Mouse (Mus musculus): ENCODE measurements around the gene Fam102b.

The Fam102b gene

GRCm38 (mm10) chr3:109010489-109011260, 16.7 kb downstream of the Fam102b start:
- no peak for DNase-seq (ENCODE audit: low read depth)

DNA sequence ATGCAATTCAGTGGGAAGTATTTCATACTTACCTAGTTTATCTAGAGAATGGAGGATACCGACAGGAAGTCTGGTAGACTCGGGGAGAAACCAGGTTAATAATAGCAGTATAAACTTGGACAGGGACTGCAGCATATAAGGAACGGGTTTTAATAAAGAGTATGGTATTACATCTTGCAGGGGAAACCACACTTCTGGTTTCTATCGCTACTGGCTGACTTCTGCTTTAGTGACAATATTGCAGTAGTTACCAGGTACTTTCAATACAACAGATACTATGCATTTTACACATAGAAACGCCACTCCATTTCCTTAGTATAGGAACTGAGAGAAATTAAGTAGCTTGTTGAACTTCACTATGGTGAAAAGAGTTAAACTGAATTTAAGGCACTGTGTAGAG, 19.2 kb downstream of the Fam102b start:
- DNase-seq (ENCODE audit: low read depth): no peak

- no peak for DNase-seq (ENCODE audit: low read depth)
These were observed 21.6 kb downstream of the Fam102b start for GRCm38 (mm10) chr3:109005777-109006176.

DNA sequence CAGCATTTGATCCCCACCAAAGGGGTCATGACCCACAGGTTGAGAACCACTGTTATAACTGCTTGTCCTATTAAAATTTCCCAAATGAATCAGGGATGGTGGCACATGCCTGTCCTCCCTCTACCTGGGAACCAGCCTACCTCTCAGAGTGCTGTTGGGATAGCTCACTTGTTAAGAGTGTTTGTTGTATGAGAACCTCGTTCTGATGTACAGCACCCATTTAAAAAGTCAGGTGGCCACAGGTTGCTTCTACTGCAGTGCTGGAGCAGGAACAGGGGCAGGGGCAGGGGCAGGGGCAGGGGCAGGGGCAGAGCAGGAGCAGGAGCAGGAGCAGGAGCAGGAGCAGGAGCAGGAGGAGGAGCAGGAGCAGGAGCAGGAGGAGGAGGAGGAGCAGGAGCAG, 28.2 kb downstream of the Fam102b start:
- DNase-seq (ENCODE audit: low read depth): no peak

- peak; percentile 35 for DNase-seq (ENCODE audit: low read depth)
These were observed 29.6 kb downstream of the Fam102b start for GRCm38 (mm10) chr3:108997762-108998161.

DNA sequence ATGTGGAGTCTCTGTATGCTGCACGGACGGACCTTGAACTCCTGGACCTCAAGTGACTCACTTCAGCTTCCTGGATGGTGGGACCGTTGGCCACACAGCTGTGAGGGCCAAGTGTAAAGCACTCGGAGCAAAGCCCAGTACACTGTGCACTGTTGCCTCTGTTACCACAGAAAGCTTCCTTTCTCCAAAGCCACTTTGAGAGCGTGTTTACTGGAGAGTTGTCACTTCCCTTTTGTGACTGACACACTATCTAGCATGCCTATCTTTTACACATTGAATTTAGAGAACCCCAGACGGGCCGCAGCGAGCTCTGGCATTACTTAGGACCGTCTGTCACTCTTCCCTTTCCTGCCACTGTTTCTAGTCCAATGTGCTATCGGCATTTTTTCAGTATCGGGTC, 30.1 kb downstream of the Fam102b start:
- DNase-seq (ENCODE audit: low read depth): no peak

GRCm38 (mm10) chr3:108995379-108995778, 32.0 kb downstream of the Fam102b start:
- no peak for DNase-seq (ENCODE audit: low read depth)

DNA sequence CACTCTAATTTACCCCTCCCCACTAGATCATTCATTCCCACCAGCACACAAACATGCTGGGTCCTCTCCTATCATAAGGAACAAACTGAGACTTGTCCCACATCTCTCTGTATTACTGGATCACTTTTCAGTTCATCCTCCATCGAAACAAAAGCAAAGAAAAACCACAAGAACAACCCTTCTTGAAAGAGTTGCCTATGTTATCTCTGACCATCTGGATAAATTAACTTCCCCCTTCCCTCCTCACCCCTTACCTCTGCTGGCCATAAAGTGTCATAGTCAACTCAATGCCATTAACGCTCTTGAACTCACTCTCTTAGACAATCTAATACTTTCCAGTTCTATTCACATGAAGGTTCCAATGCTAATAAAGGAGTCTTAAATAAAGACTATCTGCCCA, 32.9 kb downstream of the Fam102b start:
- DNase-seq (ENCODE audit: low read depth): no peak

- no peak for DNase-seq (ENCODE audit: low read depth)
These were observed 37.3 kb downstream of the Fam102b start for GRCm38 (mm10) chr3:108989971-108990548.

DNA sequence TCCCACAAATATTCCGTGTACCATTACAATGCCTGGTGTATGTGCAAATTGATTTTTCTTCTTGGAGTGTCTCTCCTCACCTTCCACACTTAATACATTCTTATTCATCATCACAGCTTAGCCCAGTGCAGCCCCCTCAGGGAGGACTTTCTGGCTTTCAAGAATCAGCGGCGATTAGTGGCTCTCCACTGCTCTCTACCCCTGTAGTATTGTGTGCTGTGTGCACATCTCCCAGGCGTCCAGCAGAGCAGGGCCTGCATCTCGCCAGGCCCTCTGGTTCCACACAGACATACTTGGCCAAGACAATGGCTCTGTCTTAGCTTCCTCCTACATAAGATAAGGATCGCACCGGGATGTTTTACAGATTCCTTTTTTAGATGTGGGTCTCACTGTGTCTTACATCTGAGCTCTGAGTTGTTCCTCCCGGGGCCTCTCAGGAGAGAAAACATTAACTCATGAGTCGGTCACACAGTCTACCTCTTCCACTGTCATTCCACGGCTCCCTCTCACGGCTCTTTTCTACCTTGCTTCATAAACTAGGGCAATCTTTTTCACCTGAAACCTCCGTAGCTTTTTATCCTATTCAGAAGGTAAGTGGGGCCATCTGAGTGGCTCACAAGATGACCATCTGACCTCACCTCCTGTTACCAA, 40.3 kb downstream of the Fam102b start:
- no peak for DNase-seq (ENCODE audit: low read depth)

GRCm38 (mm10) chr3:108986534-108986933, 40.9 kb downstream of the Fam102b start:
- DNase-seq (ENCODE audit: low read depth): no peak

GRCm38 (mm10) chr3:108983989-108984388, 43.4 kb downstream of the Fam102b start:
- peak; percentile 35 for DNase-seq (ENCODE audit: low read depth)

GRCm38 (mm10) chr3:108981946-108982345, 45.5 kb downstream of the Fam102b start:
- no peak for DNase-seq (ENCODE audit: low read depth)

DNA sequence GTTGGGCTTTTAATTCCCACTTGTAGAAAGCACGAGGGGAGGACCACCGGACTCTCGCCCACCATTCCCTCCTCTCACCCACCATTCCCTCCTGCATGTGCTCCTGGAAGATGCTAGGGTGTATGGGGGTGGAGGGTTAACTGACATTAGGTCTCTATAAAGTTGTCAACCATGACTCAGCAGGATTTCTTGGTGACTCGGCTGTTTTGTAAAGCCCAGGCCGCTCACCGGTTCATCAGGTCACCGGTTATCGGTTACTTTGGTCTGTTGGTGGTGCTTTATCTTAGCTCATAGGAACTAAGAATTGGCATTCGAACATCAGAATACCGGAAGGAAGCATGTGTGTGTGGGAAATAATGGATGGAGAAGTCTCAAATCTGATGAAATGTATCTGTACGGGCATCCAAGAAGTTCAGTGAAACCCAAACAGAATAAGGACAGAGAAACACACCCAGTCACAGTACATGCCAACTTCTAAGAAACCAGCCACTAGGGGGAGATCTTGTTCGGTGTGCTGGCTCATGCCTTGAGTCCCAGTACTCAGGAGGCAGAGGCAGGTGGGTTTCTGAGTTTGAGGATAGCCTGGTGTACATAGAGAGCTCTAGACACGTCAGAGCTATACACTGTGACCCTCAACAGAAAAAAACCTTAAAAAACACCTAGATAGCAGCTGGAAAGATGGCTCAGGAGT, 49.9 kb downstream of the Fam102b start:
- peak; percentile 28 for DNase-seq (ENCODE audit: low read depth)

- DNase-seq (ENCODE audit: low read depth): no peak
These were observed 52.4 kb downstream of the Fam102b start for GRCm38 (mm10) chr3:108974920-108975485.

DNA sequence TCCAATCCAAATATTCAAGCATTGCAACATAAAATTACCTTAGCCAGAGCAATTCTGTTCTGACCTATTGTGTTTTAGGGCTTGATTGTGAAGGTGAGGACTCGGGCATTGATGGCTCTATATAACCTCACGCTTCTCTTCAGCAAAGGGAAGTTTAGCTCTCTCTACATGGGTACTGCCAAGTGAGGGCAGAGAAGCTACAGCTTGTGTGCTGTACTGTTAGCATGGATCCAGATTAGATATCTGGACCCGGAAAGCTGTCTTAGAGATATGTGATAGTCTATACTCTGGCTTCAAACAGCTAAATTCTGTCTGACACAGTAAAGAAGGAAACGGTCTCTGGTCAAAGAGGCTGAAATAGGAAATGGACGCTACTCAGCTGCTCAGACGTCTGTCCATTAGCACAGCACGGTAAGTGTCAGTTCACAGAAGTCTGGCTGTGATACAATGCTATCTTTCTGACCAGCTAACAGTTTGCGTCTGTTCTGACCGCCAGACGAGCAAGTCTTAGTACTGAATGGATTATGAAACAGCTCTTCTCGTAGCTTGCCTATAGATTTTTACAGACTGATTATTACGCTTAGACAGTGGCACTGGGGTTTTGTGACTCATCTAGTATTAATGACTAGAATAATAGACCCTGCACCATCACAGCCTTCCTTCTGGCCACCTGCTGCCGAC, 53.3 kb downstream of the Fam102b start:
- DNase-seq (ENCODE audit: low read depth): peak; percentile 22

DNA sequence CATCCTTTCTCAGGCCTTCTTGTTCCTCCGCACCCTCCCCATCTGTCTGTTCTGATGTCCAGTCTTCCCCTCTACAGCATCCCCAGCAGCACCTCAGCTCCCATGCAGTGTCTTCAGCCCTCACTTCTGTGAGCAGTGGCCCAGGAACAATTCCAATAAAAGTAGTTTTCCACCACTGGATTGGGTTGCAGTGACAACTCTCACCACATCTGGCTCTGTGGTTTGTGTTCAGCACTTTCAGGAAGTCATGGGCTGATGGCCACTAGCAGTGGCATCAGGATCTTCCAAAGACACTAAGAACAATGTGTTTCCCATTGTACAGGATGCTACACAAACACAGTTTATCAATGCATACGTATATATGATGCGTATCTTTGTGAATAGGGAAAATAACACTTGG, 61.4 kb downstream of the Fam102b start:
- DNase-seq (ENCODE audit: low read depth): no peak

GRCm38 (mm10) chr3:108964361-108965044, 62.9 kb downstream of the Fam102b start:
- DNase-seq (ENCODE audit: low read depth): no peak

GRCm38 (mm10) chr3:108963776-108964175, 63.6 kb downstream of the Fam102b start:
- DNase-seq (ENCODE audit: low read depth): no peak

DNA sequence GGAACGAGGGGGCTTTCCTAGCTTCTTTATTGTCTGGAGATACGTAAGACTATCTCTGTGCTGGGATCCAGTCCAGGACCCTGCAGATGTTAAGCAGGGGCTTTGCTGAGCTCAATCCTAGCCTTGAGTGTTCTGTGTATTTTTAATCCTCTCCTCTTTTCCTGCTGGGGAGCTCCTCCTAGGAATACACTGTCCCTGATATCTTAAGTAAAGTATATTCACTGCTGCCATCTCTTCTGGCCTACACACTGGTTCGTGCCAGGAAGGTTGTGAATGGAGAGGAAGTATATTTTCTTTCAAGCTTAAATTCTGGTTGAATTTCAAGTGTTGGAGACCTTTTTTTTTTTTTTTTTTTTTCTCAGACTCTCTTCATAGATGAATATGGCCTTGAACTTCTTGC, 64.1 kb downstream of the Fam102b start:
- DNase-seq (ENCODE audit: low read depth): no peak

DNA sequence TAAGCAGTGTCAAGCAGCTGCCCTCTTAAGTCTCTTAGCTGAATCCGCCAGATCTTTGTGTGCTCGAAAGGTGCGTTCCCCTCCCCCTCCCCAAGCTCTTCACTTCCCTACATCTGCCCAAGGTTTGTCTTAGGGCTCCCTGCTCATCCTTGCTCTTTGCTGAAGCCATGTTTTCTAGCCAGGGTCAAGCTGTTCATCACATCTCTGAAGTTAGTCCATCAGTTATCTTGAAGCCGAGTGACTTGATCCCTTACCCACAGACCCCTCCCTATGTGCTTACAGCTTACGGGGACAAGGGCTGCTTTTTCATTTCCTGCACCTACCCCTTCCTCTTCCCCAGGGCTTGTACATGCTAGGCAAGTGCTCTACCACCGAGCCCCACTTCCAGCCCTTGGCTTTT, 65.8 kb downstream of the Fam102b start:
- no peak for DNase-seq (ENCODE audit: low read depth)
